Mouse (Mus musculus) midbrain, embryonic 10.5 days (tissue): ENCODE results near the gene Zfp668. TPM values are rescaled to one million over a fixed set of nuclear protein-coding genes. Genes with fewer than 3 reads are reported as not detected.

Source experiments
- polyA plus RNA-seq: library from polyadenylated mRNA; unstranded; fragments of >200 nt; fragmentation: Nextera tagmentation; extraction: Ambion mirVana; gene quantifications from 2 replicates; pipeline ENCODE4 v1.2.1, GENCODE M21; 2016

Gene Zfp668
- polyA plus RNA-seq, 1 experiment from 2014 or later: 41.5 TPM

Other genes starting within 250 kb of the Zfp668 start
- 47.8 and 48.9 TPM in 2 replicates for gene Bcl7c, start 167.9 kb downstream of the Zfp668 start, polyA plus RNA-seq
- gene Ctf1, start 164.1 kb downstream of the Zfp668 start, polyA plus RNA-seq: 5.1 and 5.2 TPM in 2 replicates
- gene Ctf2, start 144.7 kb downstream of the Zfp668 start, polyA plus RNA-seq: 0.22 and 0.36 TPM in 2 replicates
- 7.9 and 8.3 TPM in 2 replicates for gene Fbxl19, start 132.3 kb downstream of the Zfp668 start, polyA plus RNA-seq
- gene Orai3, start 107.0 kb downstream of the Zfp668 start, polyA plus RNA-seq: 8.3 and 10.1 TPM in 2 replicates
- gene Setd1a, start 100.2 kb downstream of the Zfp668 start, polyA plus RNA-seq: 13.4 and 14.7 TPM in 2 replicates
- 0.35 TPM in 1 of 2 replicates, not detected in the other for gene Gm49388, start 91.2 kb downstream of the Zfp668 start, polyA plus RNA-seq
- 5.0 and 7.2 TPM in 2 replicates for gene Hsd3b7, start 76.2 kb downstream of the Zfp668 start, polyA plus RNA-seq
- 19.5 and 21.6 TPM in 2 replicates for gene Stx4a, start 52.5 kb downstream of the Zfp668 start, polyA plus RNA-seq
- 5.4 and 9.7 TPM in 2 replicates for gene Stx1b, start 52.3 kb downstream of the Zfp668 start, polyA plus RNA-seq
- gene Zfp646, start 607 bp downstream of the Zfp668 start, polyA plus RNA-seq: 17.2 and 18.7 TPM in 2 replicates
- 0.52 and 0.68 TPM in 2 replicates for gene Prss53, start 14.1 kb upstream of the Zfp668 start, polyA plus RNA-seq
- gene Gm21974, start 18.6 kb upstream of the Zfp668 start, polyA plus RNA-seq: not detected in 2 replicates
- gene Vkorc1, start 18.8 kb upstream of the Zfp668 start, polyA plus RNA-seq: 43.4 and 44.6 TPM in 2 replicates
- 128 and 130 TPM in 2 replicates for gene Bckdk, start 27.3 kb upstream of the Zfp668 start, polyA plus RNA-seq
- gene Kat8, start 35.7 kb upstream of the Zfp668 start, polyA plus RNA-seq: 51.1 and 52.4 TPM in 2 replicates
- 1.6 and 2.1 TPM in 2 replicates for gene Prss8, start 53.3 kb upstream of the Zfp668 start, polyA plus RNA-seq
- 11.0 and 13.0 TPM in 2 replicates for gene Prss36, start 69.9 kb upstream of the Zfp668 start, polyA plus RNA-seq
- 336 and 358 TPM in 2 replicates for gene Fus, start 90.6 kb upstream of the Zfp668 start, polyA plus RNA-seq
- 6.1 and 7.5 TPM in 2 replicates for gene Pycard, start 117.0 kb upstream of the Zfp668 start, polyA plus RNA-seq
- not detected in 2 replicates for gene Trim72, start 127.1 kb upstream of the Zfp668 start, polyA plus RNA-seq
- gene Itgam, start 185.8 kb upstream of the Zfp668 start, polyA plus RNA-seq: 0.48 and 0.68 TPM in 2 replicates
- gene Gm49368, start 185.9 kb upstream of the Zfp668 start, polyA plus RNA-seq: not detected in 2 replicates